Mouse (Mus musculus): ENCODE data around the gene Ano8.

GRCm38 (mm10) chr8:71496481-71496880 is 10.7 kb upstream of the Ano8 start:
- TF ChIP-seq GATA1 (IDR thresholded peaks at IDR 0.05; ENCODE audit: borderline replicate concordance, low read length) (no peak), FLI1 (IDR thresholded peaks at IDR 0.05; ENCODE audit: low read length) (no peak)
